Mouse (Mus musculus) fibroblast of lung, adult 2 months (primary cell): ENCODE data around the gene Mtfr1l.
A peak's percentile ranks its signal among the peaks of the same experiment; 100 is the strongest.

Source experiments
- DNase-seq: peaks from one replicate; pipeline ENCODE4 v3.0.0-alpha.2; 2011; ENCODE audit warnings: low read depth

Gene Mtfr1l

GRCm38 (mm10) chr4:134534932-134535786 is at the start of gene Mtfr1l:
Gene Mtfr1l (minus strand): TSS chr4:134535387.
- DNase-seq = peak; percentile 94

DNA sequence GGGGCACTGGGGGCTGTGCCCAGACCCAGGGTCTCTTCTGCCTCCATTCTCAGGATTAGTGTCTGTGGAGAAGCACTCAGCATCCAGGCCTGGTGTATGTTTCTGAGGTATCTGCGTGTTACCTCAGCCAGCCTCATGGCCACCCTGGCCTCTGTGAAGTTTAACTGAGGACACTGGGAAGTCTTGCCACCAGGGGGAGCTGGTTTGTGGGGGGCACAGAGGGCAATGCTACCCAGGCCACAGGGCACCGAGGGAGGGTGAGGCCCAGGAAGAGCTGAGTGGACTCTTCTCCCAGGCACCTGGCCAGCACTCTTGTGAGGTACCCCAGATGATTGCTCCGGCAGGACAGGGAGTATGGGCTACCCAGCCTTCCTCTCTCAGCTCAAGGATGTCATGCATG is 48.3 kb upstream of the Mtfr1l start:
- DNase-seq = no peak

- DNase-seq = no peak
These were observed 46.2 kb upstream of the Mtfr1l start for GRCm38 (mm10) chr4:134581365-134581764.

DNA sequence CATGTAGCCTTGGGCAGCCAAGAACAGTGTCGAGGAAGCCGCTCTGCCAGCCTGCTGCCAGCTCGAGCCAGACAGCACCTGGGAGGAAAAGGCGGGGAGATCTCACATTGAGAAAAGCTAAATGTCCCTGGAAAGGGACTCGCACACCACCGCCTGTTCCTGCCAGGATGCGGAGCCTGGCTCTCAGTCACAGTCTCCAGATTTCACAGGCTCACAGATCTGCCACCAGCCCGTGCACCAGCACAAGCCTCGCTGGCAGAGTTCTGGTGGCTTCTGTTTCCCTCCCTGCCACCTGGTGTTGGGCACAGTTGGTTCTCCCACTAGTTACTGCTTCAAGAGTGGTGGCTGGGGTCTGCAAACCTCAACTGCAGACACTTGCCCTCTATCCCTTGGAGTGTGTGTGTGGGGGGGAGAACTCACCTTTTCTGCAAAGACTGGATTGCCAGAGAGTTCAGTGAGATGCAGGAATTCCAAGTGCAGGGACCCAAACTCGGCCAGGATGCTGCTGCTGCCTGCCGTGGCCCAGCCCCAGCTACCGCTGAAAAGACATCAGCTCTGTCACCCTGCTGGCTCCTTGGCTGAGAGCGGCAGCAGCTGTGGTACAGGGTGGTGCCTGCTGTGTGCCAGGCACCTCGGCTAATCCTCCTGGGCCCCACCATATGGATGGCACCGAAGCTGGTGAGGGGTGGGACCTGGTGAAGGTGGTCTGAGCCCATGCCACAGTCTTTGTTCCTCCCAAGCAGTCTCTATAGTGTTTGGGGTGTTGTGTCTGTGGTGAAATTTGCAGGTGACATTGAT is 45.4 kb upstream of the Mtfr1l start:
- DNase-seq = no peak

GRCm38 (mm10) chr4:134579620-134580019 is 44.4 kb upstream of the Mtfr1l start:
- DNase-seq = no peak

DNA sequence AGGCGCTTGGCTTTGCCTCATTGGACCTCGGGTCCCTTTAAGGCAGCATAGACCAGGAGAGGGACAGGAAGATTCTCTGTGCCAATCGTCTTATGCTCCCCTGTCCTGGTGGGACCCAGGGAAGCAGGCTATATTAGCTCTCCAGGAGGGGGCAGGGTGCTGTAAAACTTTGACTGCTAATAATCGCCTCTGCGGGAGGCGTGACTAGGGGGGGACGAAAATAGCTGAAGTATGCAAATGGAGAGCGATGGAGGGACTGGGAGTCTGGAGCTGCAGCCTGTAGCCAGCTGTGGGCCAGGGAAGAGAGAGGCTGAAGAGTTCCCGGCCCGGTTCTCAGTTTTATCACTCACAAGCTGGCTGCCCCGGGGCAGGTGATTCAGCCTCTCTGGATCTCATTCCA is 44.0 kb upstream of the Mtfr1l start:
- peak; percentile 45 for DNase-seq

DNA sequence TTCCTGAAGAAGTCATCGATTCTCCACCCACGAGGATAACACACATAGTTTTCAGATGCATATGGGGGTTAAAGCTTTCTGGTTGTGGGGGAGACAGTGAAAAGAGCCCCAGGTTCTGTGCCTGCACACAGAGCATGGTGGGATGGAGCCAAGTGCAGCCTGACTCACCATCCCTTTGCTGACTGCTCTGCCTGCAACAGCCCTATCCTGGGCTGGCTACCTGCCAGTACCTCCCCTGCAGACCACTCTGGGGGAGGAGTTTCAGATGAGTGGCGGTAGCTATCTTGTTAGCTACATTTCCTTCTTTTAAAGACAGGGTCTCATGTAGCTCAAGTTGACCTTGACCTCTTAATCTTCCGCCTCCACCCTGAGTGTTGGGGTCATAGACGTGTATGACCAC is 43.2 kb upstream of the Mtfr1l start:
- DNase-seq = no peak

DNA sequence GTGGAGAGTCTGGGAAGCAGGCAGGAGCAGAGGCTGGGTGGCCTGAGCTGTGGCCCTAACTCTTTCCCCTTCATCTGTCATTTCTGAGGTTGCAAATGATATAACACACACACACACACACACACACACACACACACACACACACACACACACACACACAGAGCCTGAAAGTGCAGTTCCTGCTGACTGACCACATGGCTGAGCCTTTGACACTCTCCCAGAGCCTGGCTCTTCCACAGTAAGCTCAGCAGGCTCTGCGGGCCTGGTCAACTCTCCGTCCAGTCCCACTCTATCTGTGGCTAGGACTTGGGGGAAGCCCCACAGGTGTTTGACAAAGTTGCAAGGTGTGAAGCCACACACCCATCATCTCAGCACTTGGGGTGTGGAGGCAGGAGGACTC is 42.1 kb upstream of the Mtfr1l start:
- no peak for DNase-seq

- DNase-seq = no peak
These were observed 40.3 kb upstream of the Mtfr1l start for GRCm38 (mm10) chr4:134575486-134575885.

DNA sequence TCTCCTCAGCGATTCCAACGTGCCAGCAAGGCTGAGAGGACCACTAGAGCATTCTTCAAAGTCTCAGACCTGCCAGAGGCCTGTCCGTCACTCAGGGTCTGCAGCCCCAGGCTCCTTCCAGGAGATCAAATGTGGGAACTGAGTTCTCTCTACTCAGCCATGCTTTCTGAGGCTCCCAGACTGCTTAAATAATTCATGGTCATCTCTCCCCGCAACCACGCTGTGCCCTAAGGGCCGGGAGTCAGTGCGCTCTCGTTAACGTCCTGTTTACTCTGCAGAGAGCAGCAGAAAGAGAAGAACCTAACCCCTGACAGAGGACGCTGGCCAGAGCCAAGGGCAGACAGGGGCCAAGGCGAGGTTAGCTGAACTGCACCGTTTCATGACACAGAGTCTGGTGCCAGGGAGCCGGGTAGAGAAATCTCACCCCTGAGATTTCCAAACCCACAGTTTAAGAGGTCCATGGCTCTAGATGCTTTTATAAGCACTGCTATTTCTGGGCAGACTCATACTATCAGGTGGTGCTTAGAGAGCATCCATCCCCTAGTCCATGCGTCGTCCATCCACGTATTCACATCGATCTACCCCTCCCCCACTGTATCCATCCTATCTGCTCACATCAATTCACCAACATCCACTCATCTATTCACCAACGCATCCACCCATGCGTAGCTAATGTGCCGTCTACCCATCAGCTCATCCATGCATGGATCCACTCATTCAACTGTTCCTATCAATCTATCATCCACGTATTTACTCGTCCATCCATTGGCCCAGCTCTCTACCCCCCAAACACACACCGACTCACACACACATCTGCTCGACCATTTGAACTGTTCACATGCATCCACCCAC is 37.5 kb upstream of the Mtfr1l start:
- DNase-seq = no peak

DNA sequence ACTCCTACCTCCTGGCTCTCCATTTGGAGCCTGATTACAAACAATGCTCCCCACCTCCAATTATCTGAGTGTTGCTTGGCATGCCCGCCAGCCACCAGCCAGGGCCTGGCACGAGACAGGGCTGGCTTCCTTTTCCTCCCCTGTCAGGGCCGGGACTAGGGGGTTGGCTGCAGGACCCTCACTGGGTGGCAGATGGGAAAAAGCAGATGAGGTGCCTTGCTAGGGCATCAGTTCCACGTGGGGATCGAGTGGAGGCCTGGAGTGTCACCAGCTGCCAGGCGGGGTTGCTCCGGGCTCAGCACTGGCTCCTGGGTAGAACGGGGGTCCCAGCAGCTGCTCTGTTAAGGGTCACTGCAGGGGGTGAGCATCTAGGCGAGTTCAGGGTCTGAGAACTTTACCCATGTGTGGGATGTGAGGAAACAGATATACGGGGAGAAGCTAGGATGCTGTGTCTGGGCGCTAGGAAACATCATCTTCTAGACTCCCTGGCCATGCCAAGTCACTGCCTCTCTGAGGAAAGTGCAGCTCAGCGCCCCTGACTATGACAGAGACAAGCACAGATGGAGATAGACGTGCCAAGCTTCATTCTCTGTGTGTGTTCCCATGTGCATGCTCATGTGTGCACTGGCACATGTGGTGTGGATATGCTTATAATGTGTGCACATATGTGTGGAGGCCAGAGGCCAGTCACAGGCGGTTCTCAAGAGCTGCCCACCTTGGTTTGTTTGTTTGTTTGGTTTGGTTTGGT is 35.7 kb upstream of the Mtfr1l start:
- no peak for DNase-seq

- no peak for DNase-seq
These were observed 34.6 kb upstream of the Mtfr1l start for GRCm38 (mm10) chr4:134569831-134570230.

- no peak for DNase-seq
These were observed 34.0 kb upstream of the Mtfr1l start for GRCm38 (mm10) chr4:134569205-134569604.

DNA sequence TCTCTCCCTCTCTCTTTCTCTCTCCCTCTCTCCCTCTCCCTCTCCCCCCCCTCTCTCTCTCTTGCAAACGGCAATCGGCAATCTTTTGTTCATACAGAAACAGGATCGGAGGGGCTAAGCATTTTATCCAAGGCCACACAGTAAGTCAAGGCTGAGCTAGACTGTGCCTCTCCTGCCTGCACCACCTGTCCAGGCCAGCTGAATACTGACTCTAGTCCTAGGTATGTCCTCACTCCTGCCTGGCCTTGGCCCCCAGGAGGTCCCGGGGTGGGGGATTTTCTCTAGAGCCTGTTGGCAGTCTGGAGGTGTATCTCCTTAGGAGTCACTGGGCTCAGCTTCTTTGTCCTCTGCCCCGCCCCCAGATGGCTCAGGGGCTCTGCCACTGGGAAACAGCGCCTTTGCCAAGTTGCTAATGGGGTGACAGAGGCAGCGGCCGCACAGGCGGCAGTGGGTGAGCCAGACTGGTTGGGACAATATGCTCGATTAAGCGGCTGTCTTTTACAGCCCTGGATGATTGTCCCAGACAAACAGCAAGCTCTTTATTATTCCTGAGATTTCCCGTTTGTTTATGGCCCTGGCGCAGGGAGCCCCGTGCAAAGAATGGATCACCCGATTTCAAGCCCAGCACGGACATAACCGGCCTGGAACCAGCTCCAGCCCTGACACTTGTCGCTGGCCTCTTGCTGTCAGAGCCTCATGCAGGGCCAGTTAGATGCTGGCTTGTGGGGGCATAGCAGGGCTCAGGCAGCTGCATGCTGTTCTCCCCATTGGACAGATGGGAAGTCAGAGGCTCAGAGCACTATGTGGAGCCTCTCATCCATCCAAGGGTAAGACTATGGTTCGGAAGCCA is 32.4 kb upstream of the Mtfr1l start:
- no peak for DNase-seq

GRCm38 (mm10) chr4:134564093-134564492 is 28.9 kb upstream of the Mtfr1l start:
- no peak for DNase-seq

GRCm38 (mm10) chr4:134563624-134564023 is 28.4 kb upstream of the Mtfr1l start:
- no peak for DNase-seq

- DNase-seq = no peak
These were observed 26.8 kb upstream of the Mtfr1l start for GRCm38 (mm10) chr4:134562014-134562413.

- no peak for DNase-seq
These were observed 25.5 kb upstream of the Mtfr1l start for GRCm38 (mm10) chr4:134560699-134561098.

DNA sequence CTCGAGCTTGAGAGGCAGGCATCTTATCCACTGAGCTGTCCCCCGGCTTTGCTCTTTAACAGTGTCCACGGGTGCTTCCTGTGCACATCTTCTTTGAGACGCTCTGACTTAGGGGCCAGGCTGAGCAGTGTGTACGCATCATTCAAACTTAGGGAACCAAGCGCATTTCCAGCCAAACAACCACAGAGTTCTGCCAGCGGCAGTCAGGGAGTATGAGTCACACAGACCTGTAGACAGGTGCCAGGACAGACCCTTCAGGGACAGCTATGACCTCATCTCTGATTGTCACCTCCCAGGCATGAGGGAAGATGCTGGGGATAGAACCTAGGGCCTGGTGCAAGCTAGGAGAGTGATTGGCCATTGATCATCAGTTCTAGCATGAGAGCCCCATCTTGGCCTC is 24.0 kb upstream of the Mtfr1l start:
- no peak for DNase-seq

- DNase-seq = no peak
These were observed 23.5 kb upstream of the Mtfr1l start for GRCm38 (mm10) chr4:134558570-134559113.
